Mouse (Mus musculus) intestine, embryonic 15.5 days (tissue): Measurements from ENCODE around the gene Kctd11. TPM values are rescaled to one million over a fixed set of nuclear protein-coding genes. Genes with fewer than 3 reads are reported as not detected.

Experiments
- ATAC-seq: fragments of 200-750 bp; cut with Nextera tagmentation; 2 replicates; pipeline ENCODE4 v1.8.0; 2017; ENCODE audit warnings: moderate TSS enrichment, moderate library complexity
- H3K27ac ChIP-seq: fragments of 300-500 bp; sonication (generic); 2 replicates; pipeline ENCODE4 v1.5.1; 2015; ENCODE audit warnings: mild to moderate bottlenecking, inconsistent platforms
- H3K27me3 ChIP-seq: fragments of 300-500 bp; sonication (generic); replicated peaks from 2 replicates; pipeline ENCODE4 v1.6.1; 2015; ENCODE audit warnings: inconsistent platforms
- H3K36me3 ChIP-seq: fragments of 300-500 bp; sonication (generic); 2 replicates; pipeline ENCODE4 v1.6.1; 2015; ENCODE audit warnings: inconsistent platforms
- H3K4me1 ChIP-seq: fragments of 300-500 bp; sonication (generic); replicated peaks from 2 replicates; pipeline ENCODE4 v1.6.1; 2015; ENCODE audit warnings: inconsistent platforms
- H3K4me2 ChIP-seq: fragments of 300-500 bp; sonication (generic); replicated peaks from 2 replicates; pipeline ENCODE4 v1.6.1; 2015; ENCODE audit warnings: mild to moderate bottlenecking, inconsistent platforms
- H3K4me3 ChIP-seq: fragments of 300-500 bp; sonication (generic); replicated peaks from 2 replicates; pipeline ENCODE4 v1.5.1; 2015; ENCODE audit warnings: inconsistent platforms
- H3K9ac ChIP-seq: fragments of 300-500 bp; sonication (generic); 2 replicates; pipeline ENCODE4 v1.6.1; 2015; ENCODE audit warnings: inconsistent platforms
- H3K9me3 ChIP-seq: fragments of 300-500 bp; sonication (generic); 2 replicates; pipeline ENCODE4 v1.6.1; 2016; ENCODE audit warnings: inconsistent platforms
- WGBS: fragments of 180-500 bp; shearing (Covaris S2); methylation state at CpG from one replicate; pipeline ENCODE4 v1.1.7; 2015; 5-methylcytosine and 5-hydroxymethylcytosine counted together
- polyA plus RNA-seq: library from polyadenylated mRNA; unstranded; fragments of >200 nt; fragmentation: Nextera tagmentation; extraction: Ambion mirVana; gene quantifications from 2 replicates; pipeline ENCODE4 v1.2.1, GENCODE M21; 2015

The Kctd11 gene
- polyA plus RNA-seq, 1 experiment from 2014 or later = 5.2 TPM

- H3K27ac ChIP-seq = no peak overlapping the region
Measured at GRCm38 (mm10) chr11:69834001-69834549, 47.1 kb downstream of the Kctd11 start.

GRCm38 (mm10) chr11:69833554-69833953 is 47.7 kb downstream of the Kctd11 start:
- H3K4me3 ChIP-seq = peak overlapping the region; percentile 40
- peak overlapping the region; percentile 92 for H3K4me2 ChIP-seq
- no peaks in the 10 kb centered on the region for H3K9me3 ChIP-seq
- H3K9ac ChIP-seq = peak overlapping the region; percentile 45; the same call in 1 of the 2 replicates
- H3K27me3 ChIP-seq = no peaks in the 10 kb centered on the region
- ATAC-seq = no peak
- H3K27ac ChIP-seq = no peak overlapping the region
- 73% methylated on average over 8 of the region's 8 CpGs for WGBS
- peaks cover 32% of the 10 kb centered on the region for H3K4me1 ChIP-seq
- no peaks in the 10 kb centered on the region for H3K36me3 ChIP-seq

More at GRCm38 (mm10) chr11:69834001-69834549, 47.1 kb downstream of the Kctd11 start:
- Histone ChIP-seq H3K36me3 (no peaks in the 10 kb centered on the region), H3K4me3 (peak overlapping the region; percentile 40), H3K27me3 (no peaks in the 10 kb centered on the region), H3K9ac (peak overlapping the region; percentile 45), H3K9me3 (no peaks in the 10 kb centered on the region), H3K4me1 (peaks cover 33% of the 10 kb centered on the region), H3K4me2 (peak overlapping the region; percentile 92)
- peak; percentile 3; the same call in 1 of the 2 replicates for ATAC-seq
- WGBS = 11% methylated on average over 42 of the region's 48 CpGs

GRCm38 (mm10) chr11:69828832-69829231 is 52.4 kb downstream of the Kctd11 start:
- 73% methylated on average over 5 of the region's 5 CpGs for WGBS
- no peak overlapping the region for H3K4me2 ChIP-seq
- ATAC-seq = peak; percentile 37; the same call in 1 of the 2 replicates
- H3K27me3 ChIP-seq = no peaks in the 10 kb centered on the region
- no peak overlapping the region for H3K27ac ChIP-seq
- H3K4me1 ChIP-seq = peaks cover 2% of the 10 kb centered on the region
- H3K9ac ChIP-seq = no peak overlapping the region
- no peaks in the 10 kb centered on the region for H3K9me3 ChIP-seq
- H3K36me3 ChIP-seq = peaks cover 21% of the 10 kb centered on the region
- H3K4me3 ChIP-seq = no peak overlapping the region

Other genes starting within 250 kb of the Kctd11 start
- gene Fxr2, start 248.4 kb downstream of the Kctd11 start, polyA plus RNA-seq = 15.6 and 21.2 TPM in 2 replicates
- 0.20 TPM in 1 of 2 replicates, not detected in the other for gene Sox15, start 226.1 kb downstream of the Kctd11 start, polyA plus RNA-seq
- 60.9 and 63.4 TPM in 2 replicates for gene Mpdu1, start 218.8 kb downstream of the Kctd11 start, polyA plus RNA-seq
- 13.3 and 14.2 TPM in 2 replicates for gene Cd68, start 215.3 kb downstream of the Kctd11 start, polyA plus RNA-seq
- 517 and 559 TPM in 2 replicates for gene Eif4a1, start 209.0 kb downstream of the Kctd11 start, polyA plus RNA-seq
- 62.1 and 63.9 TPM in 2 replicates for gene Senp3, start 199.3 kb downstream of the Kctd11 start, polyA plus RNA-seq
- 0.33 and 0.54 TPM in 2 replicates for gene Tnfsf13, start 195.6 kb downstream of the Kctd11 start, polyA plus RNA-seq
- gene Tnfsf12, start 185.6 kb downstream of the Kctd11 start, polyA plus RNA-seq = 6.6 and 7.0 TPM in 2 replicates
- gene Tnfsfm13, start 185.3 kb downstream of the Kctd11 start, polyA plus RNA-seq = 2.6 and 3.1 TPM in 2 replicates
- 18.1 and 19.1 TPM in 2 replicates for gene Polr2a, start 122.8 kb downstream of the Kctd11 start, polyA plus RNA-seq
- gene Slc35g3, start 119.4 kb downstream of the Kctd11 start, polyA plus RNA-seq = 0.15 and 0.16 TPM in 2 replicates
- gene Zbtb4, start 115.5 kb downstream of the Kctd11 start, polyA plus RNA-seq = 2.3 and 2.4 TPM in 2 replicates
- 3.5 and 4.3 TPM in 2 replicates for gene Chrnb1, start 85.5 kb downstream of the Kctd11 start, polyA plus RNA-seq
- gene Fgf11, start 79.5 kb downstream of the Kctd11 start, polyA plus RNA-seq = 1.2 and 1.4 TPM in 2 replicates
- gene Tmem102, start 75.8 kb downstream of the Kctd11 start, polyA plus RNA-seq = 31.2 and 31.4 TPM in 2 replicates
- not detected in 2 replicates for gene Gm39566, start 66.1 kb downstream of the Kctd11 start, polyA plus RNA-seq
- not detected in 2 replicates for gene Spem2, start 62.9 kb downstream of the Kctd11 start, polyA plus RNA-seq
- 0.21 TPM in 1 of 2 replicates, not detected in the other for gene Spem1, start 59.2 kb downstream of the Kctd11 start, polyA plus RNA-seq
- 5.2 and 5.3 TPM in 2 replicates for gene Nlgn2, start 43.6 kb downstream of the Kctd11 start, polyA plus RNA-seq
- 442 and 459 TPM in 2 replicates for gene Tmem256, start 42.9 kb downstream of the Kctd11 start, polyA plus RNA-seq
- gene Plscr3, start 35.0 kb downstream of the Kctd11 start, polyA plus RNA-seq = 70.4 and 74.6 TPM in 2 replicates
- gene Tnk1, start 22.7 kb downstream of the Kctd11 start, polyA plus RNA-seq = 14.4 and 16.4 TPM in 2 replicates
- gene Tmem95, start 3.4 kb downstream of the Kctd11 start, polyA plus RNA-seq = not detected in 2 replicates
- 4.8 and 5.9 TPM in 2 replicates for gene Acap1, start 14.1 kb upstream of the Kctd11 start, polyA plus RNA-seq
- 7.7 and 7.9 TPM in 2 replicates for gene 2810408A11Rik, start 19.6 kb upstream of the Kctd11 start, polyA plus RNA-seq
- gene Neurl4, start 19.7 kb upstream of the Kctd11 start, polyA plus RNA-seq = 7.0 and 10.0 TPM in 2 replicates
- gene Gps2, start 32.5 kb upstream of the Kctd11 start, polyA plus RNA-seq = 68.1 and 68.5 TPM in 2 replicates
- gene Eif5a, start 40.6 kb upstream of the Kctd11 start, polyA plus RNA-seq = 1,625 and 1,693 TPM in 2 replicates
- 2.5 and 3.1 TPM in 2 replicates for gene Ybx2, start 54.4 kb upstream of the Kctd11 start, polyA plus RNA-seq
- 20.4 and 21.8 TPM in 2 replicates for gene Slc2a4, start 66.8 kb upstream of the Kctd11 start, polyA plus RNA-seq
- 977 and 1,030 TPM in 2 replicates for gene Cldn7, start 83.4 kb upstream of the Kctd11 start, polyA plus RNA-seq
- gene Ctdnep1, start 99.8 kb upstream of the Kctd11 start, polyA plus RNA-seq = 23.2 and 26.3 TPM in 2 replicates
- 102 and 105 TPM in 2 replicates for gene Elp5, start 101.1 kb upstream of the Kctd11 start, polyA plus RNA-seq
- gene Gabarap, start 109.7 kb upstream of the Kctd11 start, polyA plus RNA-seq = 529 and 559 TPM in 2 replicates
- 58.6 and 61.3 TPM in 2 replicates for gene Phf23, start 114.4 kb upstream of the Kctd11 start, polyA plus RNA-seq
- 30.5 and 31.8 TPM in 2 replicates for gene Dvl2, start 119.2 kb upstream of the Kctd11 start, polyA plus RNA-seq
- 114 and 128 TPM in 2 replicates for gene Acadvl, start 134.0 kb upstream of the Kctd11 start, polyA plus RNA-seq
- 7.2 and 8.5 TPM in 2 replicates for gene Dlg4, start 135.5 kb upstream of the Kctd11 start, polyA plus RNA-seq
- gene Asgr1, start 172.7 kb upstream of the Kctd11 start, polyA plus RNA-seq = 0.19 and 0.56 TPM in 2 replicates
- 0.21 and 0.43 TPM in 2 replicates for gene Asgr2, start 211.2 kb upstream of the Kctd11 start, polyA plus RNA-seq
- 0.72 and 0.80 TPM in 2 replicates for gene Mgl2, start 248.9 kb upstream of the Kctd11 start, polyA plus RNA-seq